Mouse (Mus musculus) heart, postnatal 25 days (tissue): ENCODE data around the gene Rasa4. TPM values are rescaled to one million over a fixed set of nuclear protein-coding genes. Genes with fewer than 3 reads are reported as not detected.
"Not testable (repeated sequence)": the region's sequence is repeated elsewhere in the genome, so short reads cannot be mapped to it uniquely, and the experiment has no call there.

Experiments used
- DNase-seq: peaks from one replicate; pipeline ENCODE4 v3.0.0; 2022; ENCODE audit warnings: low spot score
- intact Hi-C: fragments of 180-260 bp; cut with DNase I; formaldehyde crosslinking; loops from one replicate; pipeline ENCODE4 v1.15.1; 2025
- total RNA-seq, 2 experiments: library from RNA; stranded (reverse); gene quantifications; 2 replicates each; pipeline ENCODE4 v1.2.3; 2021

The Rasa4 gene
- total RNA-seq, 2 experiments from 2014 or later, result 6.5 to 7.2 TPM

DNA sequence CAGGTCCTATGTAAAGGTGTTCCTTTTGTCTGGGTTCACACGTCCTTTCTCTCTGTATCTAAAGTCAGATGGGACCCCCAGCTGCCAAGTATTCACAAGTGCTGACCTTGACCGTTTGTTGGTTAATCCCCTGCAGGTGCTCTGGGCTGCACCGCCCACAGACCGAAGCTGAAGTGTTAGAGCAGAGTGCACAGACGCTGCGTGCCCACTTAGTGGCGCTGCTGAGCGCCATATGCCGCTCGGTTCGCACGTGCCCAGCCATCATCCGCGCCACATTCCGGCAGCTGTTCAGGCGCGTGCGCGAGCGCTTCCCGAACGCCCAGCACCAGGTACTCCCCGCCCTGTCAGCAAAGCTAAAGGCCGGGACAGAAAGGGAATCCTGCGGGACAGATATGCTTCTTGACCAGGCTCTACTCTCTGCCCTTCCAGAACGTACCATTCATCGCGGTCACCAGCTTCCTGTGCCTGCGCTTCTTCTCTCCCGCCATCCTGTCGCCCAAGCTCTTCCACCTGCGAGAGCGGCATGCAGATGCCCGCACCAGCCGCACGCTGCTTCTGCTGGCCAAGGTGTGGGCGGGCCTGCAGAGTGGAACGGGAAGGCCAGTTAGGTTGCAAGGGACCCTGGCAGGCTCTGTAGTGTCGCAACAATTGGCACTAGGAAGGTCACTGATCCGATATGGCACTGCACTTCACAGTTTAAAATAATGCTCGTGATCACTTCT, 18.5 kb downstream of the Rasa4 start:
- DNase-seq, result peak; percentile 11
- intact Hi-C loops, result loop anchor here (5.0 kb wide), 1 partner anchor 85 kb away; no protein-coding TSS in a partner anchor

DNA sequence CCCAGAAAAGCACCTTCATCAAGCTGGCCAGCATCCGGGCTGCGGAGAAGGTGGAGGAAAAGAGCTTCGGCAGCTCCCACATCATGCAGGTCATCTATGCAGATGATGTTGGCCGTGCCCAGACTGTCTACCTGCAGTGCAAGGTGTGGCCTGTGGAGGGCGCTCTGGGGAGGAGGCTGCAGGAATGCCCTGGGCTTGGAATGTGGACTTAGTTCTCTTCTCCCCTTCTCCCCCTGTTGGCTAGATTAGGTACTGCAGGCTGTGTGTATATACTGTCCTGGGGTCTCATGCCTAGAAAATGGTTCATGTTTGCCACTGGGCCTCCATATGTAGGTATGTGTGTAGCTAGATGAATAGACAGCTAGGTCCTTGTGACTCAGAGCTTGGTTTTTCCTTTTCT, 20.8 kb downstream of the Rasa4 start:
- no peak for DNase-seq
- intact Hi-C loops, result loop anchor here (5.0 kb wide), 1 partner anchor 83 kb away; no protein-coding TSS in a partner anchor

DNA sequence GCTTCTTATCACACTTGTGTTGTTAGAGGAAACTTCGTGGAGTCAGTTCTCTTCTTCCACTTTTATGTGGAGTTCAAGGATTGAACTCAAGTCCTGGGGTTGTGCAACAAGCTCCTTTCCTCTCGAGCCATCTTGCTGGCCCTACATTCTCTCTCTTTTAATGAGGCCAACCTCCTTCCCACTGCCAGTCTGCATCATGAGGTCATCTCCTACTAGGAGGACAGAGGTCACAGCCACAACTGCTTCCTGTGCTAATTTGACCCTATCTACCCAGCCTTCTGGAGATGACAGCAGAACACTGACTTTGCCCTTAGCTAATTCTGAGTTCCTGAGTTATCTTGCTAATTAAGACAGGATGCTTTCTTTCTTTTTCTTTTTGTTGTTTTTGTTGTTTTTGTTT, 24.8 kb downstream of the Rasa4 start:
- intact Hi-C loops, result no loop called here
- no peak for DNase-seq

DNA sequence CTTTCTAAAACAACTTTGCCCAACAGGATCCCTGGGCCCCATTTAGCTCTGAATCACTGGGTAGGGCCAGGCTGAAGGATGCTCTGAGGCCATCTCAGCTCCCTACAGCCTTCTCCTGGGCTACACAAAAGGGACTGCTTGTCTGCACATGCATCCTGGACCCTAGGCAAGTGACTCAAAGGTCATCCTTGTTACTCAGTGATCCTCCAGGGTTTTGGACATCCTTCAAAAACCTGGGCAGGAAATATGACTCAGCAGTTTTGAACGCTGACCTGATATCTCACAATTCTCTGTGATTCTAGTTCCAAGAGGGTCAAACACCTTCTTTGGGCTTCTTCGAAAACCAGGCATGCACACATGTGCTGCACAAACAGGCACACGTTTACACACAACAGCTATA, 25.3 kb downstream of the Rasa4 start:
- intact Hi-C loops, result no loop called here

DNA sequence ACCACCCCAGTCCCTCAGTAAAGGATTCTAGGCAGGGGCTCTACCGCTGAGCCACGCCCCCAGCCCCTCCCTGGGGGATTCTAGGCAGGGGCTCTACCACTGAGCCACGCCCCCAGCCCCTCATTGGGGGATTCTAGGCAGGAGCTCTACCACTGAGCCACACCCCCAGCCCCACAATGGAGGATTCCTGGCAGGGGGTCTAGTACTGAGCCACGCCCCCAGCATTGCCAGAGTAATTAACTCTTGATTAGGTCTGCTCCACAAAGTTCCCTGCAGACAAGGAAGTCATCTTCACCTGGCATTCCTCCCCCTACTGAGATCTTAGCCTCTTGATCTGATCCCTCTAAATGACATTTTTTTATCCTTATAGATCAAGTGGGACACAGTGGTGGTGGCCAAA, 29.8 kb downstream of the Rasa4 start:
- intact Hi-C loops, result not testable (repeated sequence)

More for the DNA sequence above, 25.3 kb downstream of the Rasa4 start:
- DNase-seq, result no peak

DNA sequence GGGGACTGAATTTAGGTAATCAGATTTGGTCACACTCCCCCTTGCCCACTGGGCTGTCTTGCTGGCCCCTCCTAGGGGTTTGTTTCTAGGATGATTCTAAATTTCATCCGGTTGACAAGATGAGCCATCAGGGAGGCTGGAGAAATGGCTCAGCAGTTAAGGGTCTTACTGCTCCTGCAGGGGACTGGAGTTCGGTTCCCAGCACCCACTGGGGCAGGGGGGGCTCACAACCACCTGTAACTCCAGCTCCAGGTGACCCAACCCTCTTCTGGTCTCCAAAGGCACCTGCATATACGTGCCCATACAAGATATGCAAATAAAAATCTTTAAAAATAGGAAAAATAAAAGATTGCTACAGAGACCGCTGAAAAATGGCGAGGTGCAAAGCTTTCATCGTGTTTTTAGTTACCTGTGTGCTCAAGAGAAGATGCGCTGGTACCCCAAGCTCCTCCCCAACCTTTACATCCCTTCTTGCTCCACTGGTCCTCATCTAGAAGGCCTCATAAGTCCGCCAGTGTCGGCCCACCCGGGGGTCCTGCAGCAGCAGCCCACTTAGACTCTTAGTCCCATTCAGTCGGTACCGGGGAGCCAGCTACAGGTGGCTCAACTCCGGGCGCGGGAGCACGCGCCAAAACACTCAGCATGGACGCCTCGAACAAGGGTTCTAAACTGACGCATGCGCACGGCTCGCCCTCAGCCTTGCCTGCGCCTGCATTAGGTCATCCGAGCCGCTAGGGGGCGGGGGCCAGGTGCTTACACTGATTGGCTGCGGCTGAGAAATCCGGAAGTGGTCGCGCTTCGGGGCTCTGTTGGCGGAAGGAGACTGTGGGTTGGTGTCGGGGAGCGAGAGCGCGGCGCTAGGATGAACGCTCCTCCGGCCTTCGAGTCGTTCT, 32.4 kb downstream of the Rasa4 start, which contains the start of gene Polr2j:
TSS of gene Polr2j (plus strand) at position 741 of the 893 bp plus-strand sequence.
- peak; percentile 89 for DNase-seq
- intact Hi-C loops, result loop anchor here (2.0 kb wide), 1 partner anchor 19 kb away; no protein-coding TSS in a partner anchor

More for the DNA sequence above, 29.8 kb downstream of the Rasa4 start:
- not testable (repeated sequence) for DNase-seq

DNA sequence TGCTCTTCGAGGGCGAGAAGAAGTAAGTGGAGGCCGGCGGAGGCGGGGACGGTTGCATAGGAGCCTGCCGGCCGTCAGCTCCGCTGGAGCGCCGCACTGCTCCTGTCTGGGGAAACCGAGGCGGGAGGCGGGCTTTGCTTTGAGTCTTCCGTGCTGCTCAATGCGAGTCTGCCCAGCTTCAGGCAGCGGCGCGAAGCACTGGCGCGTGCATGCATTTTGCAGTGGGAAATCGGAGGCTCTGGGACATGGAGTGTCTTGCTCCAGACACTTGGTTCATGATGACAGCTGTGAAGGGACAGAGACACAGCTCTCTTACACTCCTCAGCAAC, 33.0 kb downstream of the Rasa4 start:
- intact Hi-C loops, result loop anchor here (2.0 kb wide), 1 partner anchor 18 kb away; no protein-coding TSS in a partner anchor
- no peak for DNase-seq

DNA sequence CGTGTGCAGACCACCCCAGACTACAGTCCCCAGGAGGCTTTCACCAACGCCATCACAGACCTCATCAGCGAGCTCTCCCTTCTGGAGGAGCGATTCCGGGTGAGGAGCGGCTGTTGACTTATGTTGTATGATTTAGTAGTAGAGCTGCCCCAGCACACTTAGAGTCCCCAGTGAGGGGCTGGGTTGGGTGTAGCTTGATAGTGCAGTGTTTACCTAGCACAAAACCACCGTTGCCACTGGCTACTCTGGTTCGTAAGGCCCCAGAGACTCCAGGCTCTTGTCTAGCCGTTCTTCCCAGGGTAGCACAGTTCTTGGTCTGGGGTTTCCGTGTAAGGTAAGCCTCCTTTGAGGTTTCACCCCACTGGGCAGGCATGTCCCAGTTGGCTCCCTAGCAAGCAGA, 38.4 kb downstream of the Rasa4 start:
- intact Hi-C loops, result loop anchor here (5.0 kb wide), 1 partner anchor 335 kb away; no protein-coding TSS in a partner anchor
- no peak for DNase-seq

DNA sequence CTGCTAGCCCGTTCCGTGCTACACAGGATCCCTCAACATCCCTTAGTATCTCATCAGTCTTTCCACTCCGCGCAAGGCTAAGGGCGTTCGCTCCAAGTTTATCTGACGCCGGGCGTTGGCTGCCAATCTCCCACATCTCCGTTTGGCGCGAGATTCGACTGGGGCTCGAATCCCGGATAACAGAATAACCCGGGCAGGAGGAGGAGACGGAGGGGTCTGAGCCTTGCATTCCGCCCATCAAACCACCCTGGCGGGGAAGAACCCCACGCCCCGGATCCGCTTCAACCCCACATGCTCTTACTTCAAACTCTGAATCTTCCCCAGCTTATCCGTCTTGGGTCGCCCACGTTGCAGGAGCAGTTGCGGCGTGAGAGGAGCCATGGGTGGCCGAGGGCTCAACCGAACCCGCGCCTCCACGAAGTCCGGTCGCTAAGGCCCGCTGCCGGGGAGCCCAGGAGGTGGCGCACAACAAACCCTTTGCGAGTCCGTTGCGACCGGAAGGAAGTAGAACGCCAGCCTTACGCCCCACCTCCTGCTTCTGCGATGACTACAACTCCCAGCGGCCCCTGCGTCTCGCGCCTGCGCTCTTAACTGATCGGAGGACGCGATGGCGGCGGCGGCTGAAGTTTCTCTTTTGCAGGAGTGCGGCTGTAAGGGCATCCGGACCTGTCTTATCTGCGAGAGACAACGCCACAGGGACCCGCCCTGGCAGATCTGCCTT, 52.0 kb downstream of the Rasa4 start, which contains the start of the genes Lrwd1 and Alkbh4:
TSS of gene Lrwd1 (minus strand) at position 504 of the 721 bp plus-strand sequence.
TSS of gene Alkbh4 (plus strand) at position 576 of the 721 bp plus-strand sequence.
- intact Hi-C loops, result loop anchor here (2.0 kb wide), 2 partner anchors 19 to 51 kb away; partner anchors contain the start of gene Polr2j
- peak; percentile 92 for DNase-seq

DNA sequence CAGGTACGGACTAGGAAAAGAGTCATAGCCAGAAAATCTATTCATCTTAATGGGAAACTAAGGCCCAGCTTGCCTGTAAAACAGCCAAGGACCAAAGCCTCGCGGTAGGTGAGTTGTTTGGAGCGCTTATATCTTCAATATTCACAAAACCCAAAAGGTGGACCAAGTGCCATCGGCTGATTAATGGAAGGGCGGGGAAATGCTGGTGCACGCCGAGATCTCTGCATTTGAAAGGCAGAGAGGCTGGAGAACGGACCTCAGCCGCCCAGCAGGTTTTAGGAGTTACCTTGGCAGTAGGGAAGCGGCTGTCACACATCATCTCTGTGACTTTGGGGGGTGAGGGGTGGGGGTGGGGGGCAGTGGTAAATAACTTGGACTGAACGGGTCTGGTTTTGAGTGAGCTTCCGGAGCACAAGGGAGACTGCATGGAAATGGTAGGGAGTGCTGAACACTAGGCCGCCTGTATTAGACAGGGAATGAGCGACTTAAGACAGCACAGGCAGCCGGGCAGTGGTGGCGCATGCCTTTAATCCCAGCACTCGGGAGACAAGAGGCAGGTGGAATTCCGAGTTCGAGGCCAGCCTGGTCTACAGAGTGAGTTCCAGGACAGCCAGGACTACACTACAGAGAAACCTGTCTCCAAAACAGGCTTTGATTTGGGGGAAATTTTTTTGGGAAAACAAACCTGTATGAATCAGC, 52.7 kb downstream of the Rasa4 start:
- intact Hi-C loops, result no loop called here
- DNase-seq, result no peak

DNA sequence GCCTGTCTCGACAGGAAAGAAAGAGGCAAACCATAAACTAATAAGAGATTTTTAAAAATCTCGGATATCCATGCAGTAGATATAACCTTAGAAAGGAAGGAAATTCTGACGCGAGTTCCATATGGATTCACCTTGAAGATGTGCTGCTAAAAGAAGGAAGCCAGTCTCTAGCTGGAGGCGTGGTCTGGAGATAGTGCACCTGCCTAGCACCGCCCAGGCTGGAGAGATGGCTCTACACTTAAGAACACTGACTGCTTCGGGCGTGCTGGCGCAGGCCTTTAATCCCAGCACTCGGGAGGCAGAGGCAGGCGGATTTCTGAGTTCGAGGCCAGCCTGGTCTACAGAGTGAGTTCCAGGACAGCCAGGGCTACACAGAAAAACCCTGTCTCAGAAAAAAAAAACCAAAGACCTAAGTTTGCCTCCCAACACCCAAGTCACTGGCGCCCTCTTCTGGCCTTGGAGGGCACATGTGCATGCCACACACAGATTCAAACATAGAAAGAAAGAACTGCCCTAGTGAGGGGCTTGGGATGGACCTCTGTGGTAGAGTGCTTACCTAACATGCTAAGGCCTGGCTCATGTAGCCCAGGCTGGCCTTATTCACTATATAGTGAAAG, 54.0 kb downstream of the Rasa4 start:
- DNase-seq, result no peak
- intact Hi-C loops, result no loop called here

DNA sequence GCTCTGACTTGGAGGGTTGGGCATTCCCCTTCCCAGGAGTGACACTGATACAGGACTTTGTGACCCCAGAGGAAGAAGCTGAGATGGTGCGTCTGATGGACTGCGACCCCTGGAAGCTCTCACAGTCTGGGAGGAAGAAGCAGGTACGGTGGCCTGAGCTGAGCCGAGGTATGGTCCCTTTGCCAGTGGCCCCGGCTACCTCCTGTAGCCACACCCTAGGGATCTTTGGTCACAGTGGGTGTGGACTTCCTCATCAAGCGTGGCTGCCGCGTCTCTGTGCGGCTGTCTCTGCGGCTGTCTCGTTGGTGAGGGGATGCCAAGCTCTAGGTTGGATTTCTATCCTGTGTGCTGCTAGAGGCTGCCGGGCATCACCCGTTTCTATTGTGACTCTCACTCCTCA, 55.7 kb downstream of the Rasa4 start:
- intact Hi-C loops, result no loop called here
- DNase-seq, result no peak

DNA sequence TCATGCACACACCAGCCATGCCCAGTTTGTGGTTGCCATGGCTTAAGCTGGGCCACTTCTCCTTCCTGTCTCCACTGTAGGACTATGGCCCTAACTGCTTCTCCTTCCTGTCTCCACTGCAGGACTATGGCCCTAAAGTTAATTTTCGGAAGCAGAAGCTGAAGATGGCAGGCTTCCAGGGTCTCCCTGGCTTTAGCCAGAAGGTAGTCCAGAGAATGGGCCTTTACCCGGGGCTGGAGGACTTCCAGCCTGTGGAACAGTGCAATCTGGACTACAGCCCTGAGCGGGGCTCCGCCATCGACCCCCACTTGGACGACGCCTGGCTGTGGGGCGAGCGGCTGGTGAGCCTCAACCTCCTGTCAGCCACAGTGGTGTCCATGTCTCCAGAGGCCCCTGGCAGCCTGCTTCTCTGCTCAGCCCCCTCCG, 56.4 kb downstream of the Rasa4 start:
- intact Hi-C loops, result no loop called here
- DNase-seq, result no peak

DNA sequence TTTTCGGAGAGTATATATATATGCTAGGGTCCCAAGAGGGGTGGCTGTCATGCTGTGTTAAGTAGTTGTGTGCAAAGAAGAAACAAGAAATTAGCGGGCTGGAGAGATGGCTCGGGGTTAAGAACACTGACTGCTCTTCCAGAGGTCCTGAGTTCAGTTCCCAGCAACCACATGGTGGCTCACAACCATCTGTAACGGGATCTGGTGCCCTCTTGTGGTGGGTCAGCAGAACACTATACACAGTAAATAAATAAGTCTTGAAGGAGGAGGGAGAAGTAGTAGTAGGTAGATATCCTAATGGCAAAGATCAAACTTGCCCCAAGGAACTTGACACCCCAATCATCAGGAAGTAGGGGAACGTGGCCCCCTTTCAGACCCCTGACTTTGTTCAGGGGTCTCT, 59.0 kb downstream of the Rasa4 start:
- intact Hi-C loops, result no loop called here
- DNase-seq, result no peak

DNA sequence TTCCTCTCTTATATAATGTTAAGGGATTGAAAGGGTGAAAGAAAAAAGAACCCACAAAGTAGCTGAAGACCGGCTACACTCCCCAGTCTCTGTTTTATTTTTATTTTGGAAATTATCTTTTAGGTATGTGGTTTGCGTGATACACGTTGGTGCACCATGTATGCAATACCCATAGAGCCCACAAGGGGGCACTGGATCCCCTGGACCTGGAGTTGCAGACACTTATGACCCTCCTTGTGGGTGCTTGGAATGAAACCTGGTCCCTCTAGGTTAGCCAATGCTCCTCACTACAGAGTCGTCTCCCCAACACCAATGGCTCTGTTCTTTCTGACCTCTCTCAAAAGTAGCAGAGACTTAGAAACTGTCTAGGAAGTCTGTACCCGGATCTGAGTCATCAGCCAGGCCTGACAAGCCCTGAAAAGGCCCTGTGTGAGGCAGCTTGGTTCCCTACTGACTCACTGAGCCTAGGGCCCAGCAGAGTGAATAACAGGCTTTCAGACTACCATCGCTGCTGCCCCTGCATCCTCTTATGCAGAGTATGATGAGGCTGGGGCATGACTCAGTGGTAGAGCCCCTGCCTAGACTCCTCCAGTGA, 59.5 kb downstream of the Rasa4 start:
- DNase-seq, result no peak
- intact Hi-C loops, result no loop called here

DNA sequence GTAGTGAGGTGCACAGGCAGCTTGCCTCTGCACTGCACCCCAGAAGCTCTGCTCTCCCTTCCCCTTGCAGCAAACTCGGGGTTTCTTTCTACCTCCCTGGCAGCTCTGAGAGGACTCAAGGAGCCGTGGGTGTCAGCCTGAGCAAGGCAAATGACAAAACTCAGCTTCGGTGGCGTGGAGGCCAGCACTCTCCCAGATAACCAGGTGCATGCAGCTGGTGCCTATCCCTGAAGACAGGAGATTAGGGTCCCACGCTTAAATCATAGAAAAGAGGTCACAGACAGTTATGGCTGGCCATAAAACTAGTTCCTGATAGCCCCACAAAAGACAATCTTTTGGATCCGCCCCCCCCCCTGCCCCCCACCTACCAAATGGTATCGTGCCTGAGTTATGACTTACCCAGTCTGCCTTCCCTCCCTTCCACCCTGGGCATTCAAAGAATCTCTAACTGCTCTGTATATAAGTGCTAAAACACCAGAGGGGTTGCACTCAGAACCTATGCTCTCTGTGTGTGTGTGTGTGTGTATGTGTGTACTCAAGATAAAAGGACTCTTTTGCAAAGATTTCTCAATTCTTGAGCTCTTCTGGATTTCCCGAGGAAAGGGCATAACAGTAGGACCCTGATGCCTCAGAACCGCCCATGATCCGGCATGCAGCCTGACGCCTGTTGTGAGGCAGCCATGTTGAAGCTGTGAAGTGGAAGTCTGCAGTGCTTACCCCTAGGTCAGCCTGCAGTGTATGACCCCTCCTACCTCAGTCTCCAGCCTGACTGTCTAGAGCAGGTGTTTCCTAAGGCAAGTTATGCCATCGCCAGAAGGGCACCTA, 61.1 kb downstream of the Rasa4 start:
- intact Hi-C loops, result no loop called here
- no peak for DNase-seq

DNA sequence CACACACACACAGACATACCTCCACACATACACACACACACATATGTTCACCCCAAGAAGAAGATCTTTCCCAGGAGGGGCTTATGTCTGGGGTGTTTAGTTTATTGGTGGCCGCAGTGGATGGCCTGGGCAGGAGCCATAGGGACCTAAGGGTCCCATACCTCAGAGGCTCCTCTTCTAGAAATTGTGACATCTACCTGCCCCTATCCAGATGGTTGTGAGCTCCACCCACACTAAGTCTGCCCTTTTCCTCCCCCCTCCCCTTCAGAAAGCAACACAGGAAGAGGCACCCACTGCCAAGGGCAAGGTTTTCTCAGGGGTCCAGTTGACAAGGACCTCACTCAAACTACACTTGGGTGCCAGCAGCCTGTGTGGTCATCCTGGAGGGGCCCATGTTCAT, 63.2 kb downstream of the Rasa4 start:
- intact Hi-C loops, result no loop called here
- DNase-seq, result no peak

DNA sequence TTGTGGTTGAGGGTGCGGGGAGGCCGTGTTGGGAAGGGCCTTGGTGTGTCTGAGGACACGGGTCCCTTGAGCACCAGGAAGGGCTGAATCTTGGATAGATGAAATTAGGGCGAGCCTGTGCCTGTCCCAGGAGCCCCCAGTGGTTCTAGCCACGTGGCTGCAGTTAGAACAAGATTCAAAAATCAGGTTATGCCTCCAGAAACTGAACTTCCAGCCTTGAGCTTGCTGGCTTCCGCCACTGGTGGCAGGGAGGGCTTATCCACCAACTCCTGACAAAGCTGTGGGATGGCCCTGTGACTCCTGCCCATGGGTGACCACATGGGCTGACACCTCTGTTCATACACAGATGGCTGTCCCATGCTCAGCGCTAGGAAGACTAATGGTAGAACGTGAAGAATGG, 64.0 kb downstream of the Rasa4 start:
- no peak for DNase-seq
- intact Hi-C loops, result no loop called here
